Mouse (Mus musculus): ENCODE data around the gene Vstm5. TPM values are rescaled to one million over a fixed set of nuclear protein-coding genes. Genes with fewer than 3 reads are reported as not detected.

The Vstm5 gene
- polyA plus RNA-seq, 1 experiment: 12.7 TPM

DNA sequence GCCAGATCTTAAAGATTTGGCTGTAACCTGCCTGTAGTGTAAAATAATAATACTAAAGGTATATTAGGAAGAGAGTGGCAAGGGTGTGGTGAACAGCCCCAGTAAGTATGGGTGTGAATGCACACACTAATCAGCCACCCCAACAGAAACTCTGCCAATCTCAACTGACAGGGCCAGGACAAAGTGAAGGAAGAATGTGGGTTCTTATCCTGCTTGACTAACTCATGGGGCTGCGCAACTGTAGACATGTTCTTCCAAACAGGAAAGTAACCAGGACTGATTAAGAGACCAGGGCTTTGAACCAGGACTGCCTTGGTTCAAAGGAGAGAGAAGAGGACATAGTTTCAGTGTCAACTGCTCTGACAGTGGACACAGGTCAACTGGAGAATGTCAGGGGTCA lies 3.3 kb downstream of the Vstm5 start:
- Histone ChIP-seq H3K4me1 (ENCODE audit: control insufficient read depth, insufficient read depth, low read length) (no peaks in the 10 kb centered on the region), H3K27me3 (ENCODE audit: control insufficient read depth, insufficient read depth, low read length) (no peaks in the 10 kb centered on the region), H3K4me3 (replicated peaks; ENCODE audit: insufficient read depth, low read depth, low read length) (no peak overlapping the region), H3K27ac (ENCODE audit: insufficient read depth, low read length) (no peak overlapping the region)
- no peak for DNase-seq
- 100% methylated on average over 1 of the region's 1 CpGs for WGBS
- TF ChIP-seq CTCF (IDR thresholded peaks at IDR 0.05; ENCODE audit: borderline replicate concordance, insufficient read depth, low read depth, low read length): no peak
- no peak for TF ChIP-seq POLR2A (IDR thresholded peaks at IDR 0.05; ENCODE audit: borderline replicate concordance, insufficient read depth, low read length)

DNA sequence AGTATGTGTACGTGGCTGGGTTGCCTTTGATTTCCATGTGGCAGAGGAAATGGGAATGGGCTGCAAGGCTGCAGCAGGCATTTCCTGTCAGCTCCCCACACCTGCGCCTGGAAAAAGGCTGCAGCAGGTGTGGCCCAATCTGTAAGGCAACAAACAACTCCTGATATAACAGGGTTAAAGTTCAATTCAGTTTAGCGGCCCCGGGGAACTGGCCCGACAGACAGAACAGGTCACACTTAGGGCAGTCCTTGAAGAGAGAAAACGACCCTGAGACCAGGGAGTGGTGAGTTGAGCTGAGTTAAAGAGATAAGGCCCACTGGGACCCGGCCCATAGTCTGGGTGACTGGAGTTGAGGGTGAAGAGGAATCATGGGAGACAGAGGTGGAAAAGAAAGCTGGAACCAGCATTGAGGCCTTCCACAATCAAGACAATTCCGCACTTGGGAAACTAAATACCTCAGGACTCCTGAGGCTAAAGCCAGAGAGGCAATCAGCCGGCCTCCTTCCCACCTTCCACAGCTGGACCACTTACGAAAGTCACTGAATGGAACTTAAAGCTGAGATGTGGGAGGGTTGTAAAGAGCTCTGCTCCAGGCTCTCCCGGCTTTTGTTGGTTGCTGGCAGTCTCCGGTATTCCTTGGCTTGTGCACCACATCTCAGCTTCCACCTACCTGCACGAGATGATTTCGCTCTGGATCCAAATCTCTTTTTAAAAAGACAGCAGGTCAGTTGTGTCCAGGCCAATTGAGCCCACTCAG lies 6.7 kb downstream of the Vstm5 start:
- WGBS: 73% methylated on average over 14 of the region's 14 CpGs
- Histone ChIP-seq H3K27ac (ENCODE audit: insufficient read depth, low read length) (no peak overlapping the region), H3K4me1 (ENCODE audit: control insufficient read depth, insufficient read depth, low read length) (no peaks in the 10 kb centered on the region), H3K27me3 (ENCODE audit: control insufficient read depth, insufficient read depth, low read length) (no peaks in the 10 kb centered on the region), H3K4me3 (replicated peaks; ENCODE audit: insufficient read depth, low read depth, low read length) (no peak overlapping the region)
- no peak for DNase-seq
- TF ChIP-seq CTCF (IDR thresholded peaks at IDR 0.05; ENCODE audit: borderline replicate concordance, insufficient read depth, low read depth, low read length) (no peak), POLR2A (IDR thresholded peaks at IDR 0.05; ENCODE audit: borderline replicate concordance, insufficient read depth, low read length) (no peak)

DNA sequence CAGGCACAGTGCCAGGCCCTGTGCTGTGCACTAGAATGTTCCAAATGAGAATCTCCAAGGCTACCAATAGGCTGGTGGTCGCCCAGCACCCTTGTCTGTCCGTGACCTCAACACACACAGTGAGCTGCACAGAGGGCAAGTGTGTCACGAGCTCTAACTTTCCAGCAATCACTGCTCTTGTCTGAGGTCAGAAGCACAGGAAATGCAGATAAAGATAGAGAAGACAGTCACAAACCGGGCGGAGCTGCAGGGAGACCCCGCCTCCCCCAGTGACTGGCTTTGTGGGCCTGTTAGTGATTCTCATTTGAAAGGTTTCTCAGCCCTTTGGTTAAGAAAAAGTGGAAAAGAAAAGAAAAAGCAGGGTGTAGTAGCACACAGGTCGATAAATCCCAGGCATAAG lies 11.5 kb downstream of the Vstm5 start:
- H3K4me1 ChIP-seq (ENCODE audit: control insufficient read depth, insufficient read depth, low read length): no peaks in the 10 kb centered on the region
- 65% methylated on average over 7 of the region's 7 CpGs for WGBS

DNA sequence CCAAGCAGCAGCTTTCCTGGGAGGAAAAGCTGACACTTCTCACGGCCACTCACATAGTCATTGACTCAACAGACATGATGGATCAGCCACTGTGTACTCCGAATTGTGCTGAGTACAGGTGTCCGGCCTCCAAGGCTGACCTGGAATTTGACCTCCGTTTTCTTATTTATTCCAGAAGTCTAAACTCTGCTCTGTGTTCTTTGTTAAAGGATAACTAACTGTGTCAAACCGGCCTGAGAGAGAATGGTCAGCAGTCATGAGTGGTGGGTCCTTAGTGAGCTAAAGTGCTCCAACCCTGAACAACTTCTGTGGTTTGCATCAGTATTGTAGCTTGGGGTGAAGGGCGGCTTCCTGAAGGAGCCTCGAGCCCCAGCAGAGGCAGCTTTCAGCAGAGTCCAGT lies 13.4 kb downstream of the Vstm5 start:
- WGBS: 82% methylated on average over 7 of the region's 7 CpGs
- TF ChIP-seq CTCF (IDR thresholded peaks at IDR 0.05; ENCODE audit: borderline replicate concordance, insufficient read depth, low read depth, low read length) (no peak), POLR2A (IDR thresholded peaks at IDR 0.05; ENCODE audit: borderline replicate concordance, insufficient read depth, low read length) (no peak)
- no peaks in the 10 kb centered on the region for H3K4me1 ChIP-seq (ENCODE audit: control insufficient read depth, insufficient read depth, low read length)
- DNase-seq: no peak
- H3K27me3 ChIP-seq (ENCODE audit: control insufficient read depth, insufficient read depth, low read length): no peaks in the 10 kb centered on the region
- H3K4me3 ChIP-seq (replicated peaks; ENCODE audit: insufficient read depth, low read depth, low read length): no peak overlapping the region
- no peak overlapping the region for H3K27ac ChIP-seq (ENCODE audit: insufficient read depth, low read length)

More for the DNA sequence above, 11.5 kb downstream of the Vstm5 start:
- H3K27ac ChIP-seq (ENCODE audit: insufficient read depth, low read length): no peak overlapping the region
- TF ChIP-seq CTCF (IDR thresholded peaks at IDR 0.05; ENCODE audit: borderline replicate concordance, insufficient read depth, low read depth, low read length): no peak
- no peak for TF ChIP-seq POLR2A (IDR thresholded peaks at IDR 0.05; ENCODE audit: borderline replicate concordance, insufficient read depth, low read length)
- no peak overlapping the region for H3K4me3 ChIP-seq (replicated peaks; ENCODE audit: insufficient read depth, low read depth, low read length)
- no peak for DNase-seq
- no peaks in the 10 kb centered on the region for H3K27me3 ChIP-seq (ENCODE audit: control insufficient read depth, insufficient read depth, low read length)

DNA sequence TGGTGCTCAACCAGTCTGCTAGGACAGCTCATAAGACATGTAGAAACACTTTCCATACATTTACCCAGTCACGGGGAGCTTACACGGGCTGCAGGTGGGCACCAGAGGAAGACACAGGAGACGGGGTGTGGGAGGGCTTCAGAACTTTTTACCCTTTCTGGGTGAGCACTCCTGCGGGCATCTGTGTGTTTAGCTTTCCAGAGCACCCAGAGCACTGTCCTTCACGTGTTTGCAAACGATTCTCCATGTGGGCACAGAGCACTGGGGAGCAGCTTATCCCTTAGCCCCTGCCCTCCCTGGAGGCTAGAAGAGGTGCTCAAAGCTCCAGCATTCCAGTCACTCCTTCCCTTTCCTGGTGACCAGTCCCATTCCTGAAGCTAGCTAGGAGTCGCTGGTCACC lies 15.7 kb downstream of the Vstm5 start:
- DNase-seq: no peak
- H3K4me1 ChIP-seq (ENCODE audit: control insufficient read depth, insufficient read depth, low read length): no peaks in the 10 kb centered on the region
- TF ChIP-seq CTCF (IDR thresholded peaks at IDR 0.05; ENCODE audit: borderline replicate concordance, insufficient read depth, low read depth, low read length) (no peak), POLR2A (IDR thresholded peaks at IDR 0.05; ENCODE audit: borderline replicate concordance, insufficient read depth, low read length) (no peak)
- no peaks in the 10 kb centered on the region for H3K27me3 ChIP-seq (ENCODE audit: control insufficient read depth, insufficient read depth, low read length)
- WGBS: 86% methylated on average over 7 of the region's 7 CpGs
- no peak overlapping the region for H3K4me3 ChIP-seq (replicated peaks; ENCODE audit: insufficient read depth, low read depth, low read length)
- no peak overlapping the region for H3K27ac ChIP-seq (ENCODE audit: insufficient read depth, low read length)

DNA sequence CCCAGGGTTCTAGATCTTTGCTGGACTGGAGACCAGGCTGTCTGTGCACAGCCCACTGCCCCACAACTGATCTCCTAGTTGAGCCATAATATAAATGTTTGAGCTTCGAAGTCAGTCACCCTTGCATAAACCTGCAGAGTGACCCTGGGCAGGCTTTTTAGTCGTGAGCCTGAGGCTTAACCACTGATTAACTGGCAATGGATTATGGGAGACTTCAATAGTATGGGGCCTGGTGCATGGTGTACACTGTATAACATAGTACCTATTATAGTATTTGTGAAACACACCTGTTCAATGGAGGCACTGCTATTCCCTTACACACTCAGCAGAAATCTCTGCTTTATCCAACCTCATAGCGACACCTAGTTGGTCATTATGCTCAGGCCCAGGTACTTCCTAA lies 17.4 kb downstream of the Vstm5 start:
- Histone ChIP-seq H3K27me3 (ENCODE audit: control insufficient read depth, insufficient read depth, low read length) (no peaks in the 10 kb centered on the region), H3K4me1 (ENCODE audit: control insufficient read depth, insufficient read depth, low read length) (no peaks in the 10 kb centered on the region), H3K4me3 (replicated peaks; ENCODE audit: insufficient read depth, low read depth, low read length) (no peak overlapping the region), H3K27ac (ENCODE audit: insufficient read depth, low read length) (no peak overlapping the region)
- 80% methylated on average over 3 of the region's 3 CpGs for WGBS
- DNase-seq: no peak
- TF ChIP-seq POLR2A (IDR thresholded peaks at IDR 0.05; ENCODE audit: borderline replicate concordance, insufficient read depth, low read length) (no peak), CTCF (IDR thresholded peaks at IDR 0.05; ENCODE audit: borderline replicate concordance, insufficient read depth, low read depth, low read length) (no peak)

DNA sequence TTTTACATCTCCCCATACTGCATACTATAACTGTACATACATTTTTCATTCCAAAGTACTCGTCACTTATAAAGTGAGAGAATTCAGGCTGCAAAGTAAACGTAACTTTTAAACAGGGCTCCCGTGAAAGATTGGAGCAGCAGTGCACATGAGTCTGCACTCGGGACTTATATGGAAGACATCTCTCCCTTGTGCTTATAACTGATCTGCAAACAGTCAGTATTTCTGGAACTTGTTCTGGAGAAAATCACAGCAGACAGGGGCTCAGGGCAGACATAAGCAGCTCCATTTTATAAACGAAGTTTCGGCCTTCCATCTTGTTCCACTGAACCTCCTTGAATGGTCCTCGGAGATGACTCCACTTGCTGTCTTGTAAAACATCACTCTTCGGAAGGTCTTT lies 23.1 kb downstream of the Vstm5 start:
- H3K4me3 ChIP-seq (replicated peaks; ENCODE audit: insufficient read depth, low read depth, low read length): no peak overlapping the region
- peaks cover 11% of the 10 kb centered on the region for H3K4me1 ChIP-seq (ENCODE audit: control insufficient read depth, insufficient read depth, low read length)
- 96% methylated on average over 8 of the region's 8 CpGs for WGBS
- TF ChIP-seq POLR2A (IDR thresholded peaks at IDR 0.05; ENCODE audit: borderline replicate concordance, insufficient read depth, low read length): no peak
- TF ChIP-seq CTCF (IDR thresholded peaks at IDR 0.05; ENCODE audit: borderline replicate concordance, insufficient read depth, low read depth, low read length): no peak
- no peaks in the 10 kb centered on the region for H3K27me3 ChIP-seq (ENCODE audit: control insufficient read depth, insufficient read depth, low read length)
- no peak overlapping the region for H3K27ac ChIP-seq (ENCODE audit: insufficient read depth, low read length)
- no peak for DNase-seq

DNA sequence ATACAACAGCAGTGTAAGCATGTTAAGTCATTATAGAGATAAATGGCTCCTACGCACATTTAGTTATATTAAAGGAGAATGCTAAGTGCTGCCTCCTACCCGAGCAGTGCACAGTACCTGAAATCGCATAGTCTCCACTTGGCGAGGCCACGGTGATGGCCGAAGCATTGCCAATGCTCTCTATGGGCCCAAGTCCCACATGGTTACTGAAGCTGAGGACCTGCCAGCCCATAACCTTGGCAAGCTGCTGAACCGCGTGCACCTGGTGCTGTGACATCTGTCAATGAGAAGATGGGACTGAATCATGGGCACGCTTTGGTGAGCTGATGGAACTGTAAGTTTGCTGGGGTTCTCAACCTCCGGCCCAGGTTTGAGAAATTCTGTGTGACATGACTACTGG lies 24.6 kb downstream of the Vstm5 start:
- TF ChIP-seq POLR2A (IDR thresholded peaks at IDR 0.05; ENCODE audit: borderline replicate concordance, insufficient read depth, low read length) (no peak), CTCF (IDR thresholded peaks at IDR 0.05; ENCODE audit: borderline replicate concordance, insufficient read depth, low read depth, low read length) (no peak)
- H3K27ac ChIP-seq (ENCODE audit: insufficient read depth, low read length): no peak overlapping the region
- no peaks in the 10 kb centered on the region for H3K27me3 ChIP-seq (ENCODE audit: control insufficient read depth, insufficient read depth, low read length)
- peaks cover 11% of the 10 kb centered on the region for H3K4me1 ChIP-seq (ENCODE audit: control insufficient read depth, insufficient read depth, low read length)
- no peak overlapping the region for H3K4me3 ChIP-seq (replicated peaks; ENCODE audit: insufficient read depth, low read depth, low read length)
- DNase-seq: peak; percentile 58 to 76
- 13% methylated on average over 10 of the region's 10 CpGs for WGBS

Measured in cerebellum, adult 2 months (tissue).